Mouse (Mus musculus): ENCODE data around the gene Krit1.

- TF ChIP-seq CTCF (IDR thresholded peaks at IDR 0.05; ENCODE audit: insufficient read depth, low read depth, low read length) (no peak), POLR2A (IDR thresholded peaks at IDR 0.05; ENCODE audit: insufficient read depth, low read depth, low read length) (no peak)
These were observed 31.1 kb downstream of the Krit1 start for GRCm38 (mm10) chr5:3834107-3834506.

Measured in olfactory bulb, adult 2 months (tissue).